Mouse (Mus musculus): ENCODE data around the gene Zfp667. TPM values are rescaled to one million over a fixed set of nuclear protein-coding genes. Genes with fewer than 3 reads are reported as not detected.
"Not testable (repeated sequence)": the region's sequence is repeated elsewhere in the genome, so short reads cannot be mapped to it uniquely, and the experiment has no call there.

The Zfp667 gene
- total and polyA plus RNA-seq, 3 experiments = 0.47 to 17.0 (median 10.1) TPM

DNA sequence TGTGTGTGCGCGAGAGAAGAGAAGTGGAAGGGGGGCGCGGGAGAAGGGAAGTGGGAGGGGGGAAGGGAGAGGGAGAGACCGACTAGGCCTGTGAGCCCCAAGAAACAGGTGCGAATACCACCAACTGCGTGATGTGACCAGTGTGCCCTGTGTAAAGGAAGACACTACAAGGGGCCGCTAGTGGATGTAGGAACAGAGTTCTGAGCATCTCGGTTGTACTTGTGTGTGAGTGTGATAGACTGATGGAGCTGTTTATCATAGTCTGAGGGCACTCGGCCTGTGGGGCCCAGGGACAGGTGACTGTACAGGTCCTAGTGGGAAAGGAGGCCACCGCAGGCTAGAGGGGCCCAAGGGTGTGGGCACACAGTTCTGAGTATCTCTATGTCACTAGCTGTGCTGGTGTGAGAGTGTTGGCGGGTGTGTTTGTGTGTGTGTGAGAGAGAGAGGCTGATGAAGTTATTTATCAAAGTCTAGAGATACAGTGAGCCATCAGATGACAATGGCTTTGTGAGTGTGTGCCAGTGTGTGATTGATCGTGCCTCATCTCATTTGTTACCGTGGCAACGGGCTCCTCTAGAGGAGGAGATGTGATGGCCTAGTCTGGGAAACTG lies 647 bp downstream of the Zfp667 start:
- peak; percentile 4 for DNase-seq (ENCODE audit: low spot score)
- Histone ChIP-seq H3K4me1 (ENCODE audit: insufficient read depth, low read depth, low read length) (peaks cover 41% of the 10 kb centered on the region), H3K4me3 (ENCODE audit: low read depth, low read length) (peak overlapping the region; percentile 73), H3K36me3 (replicated peaks) (peaks cover 26% of the 10 kb centered on the region), H3K27me3 (ENCODE audit: insufficient read depth, low read length) (no peaks in the 10 kb centered on the region), H3K9me3 (replicated peaks) (no peaks in the 10 kb centered on the region)
- no peak for TF ChIP-seq GATA1 (IDR thresholded peaks at IDR 0.05; ENCODE audit: borderline replicate concordance, low read length)
- TF ChIP-seq GATA2 (IDR thresholded peaks at IDR 0.05; ENCODE audit: borderline replicate concordance, low read depth, low read length) = no peak
- TF ChIP-seq TAL1 (conservative IDR thresholded peaks at IDR 0.05; ENCODE audit: low read depth, low read length) = no peak
- TF ChIP-seq CTCF (IDR thresholded peaks at IDR 0.05; ENCODE audit: low read depth, low read length) = no peak
- no peak for ATAC-seq (ENCODE audit: extremely low read depth, insufficient number of reproducible peaks, low FRiP score, poor library complexity, severe bottlenecking)

DNA sequence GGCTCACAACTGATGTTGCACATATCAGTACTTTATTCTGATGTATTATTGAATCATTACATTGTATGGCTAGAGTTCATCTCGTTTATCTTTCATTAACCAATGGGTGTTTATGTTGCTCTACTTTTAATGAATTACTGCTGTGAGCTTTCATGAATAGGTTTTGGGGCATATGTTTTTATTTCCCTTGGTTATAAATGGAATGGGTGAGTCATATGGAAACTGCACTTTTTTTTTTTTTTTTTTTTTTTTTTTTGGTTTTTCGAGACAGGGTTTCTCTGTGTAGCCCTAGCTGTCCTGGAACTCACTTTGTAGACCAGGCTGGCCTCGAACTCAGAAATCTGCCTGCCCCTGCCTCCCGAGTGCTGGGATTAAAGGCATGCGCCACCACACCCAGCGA lies 4.7 kb downstream of the Zfp667 start:
- H3K9me3 ChIP-seq (replicated peaks); ATAC-seq (ENCODE audit: extremely low read depth, insufficient number of reproducible peaks, low FRiP score, poor library complexity, severe bottlenecking); DNase-seq (ENCODE audit: low spot score); H3K27me3 ChIP-seq (ENCODE audit: insufficient read depth, low read length); H3K4me3 ChIP-seq (ENCODE audit: low read depth, low read length): not testable (repeated sequence)
- Histone ChIP-seq H3K36me3 (replicated peaks) (peaks cover 57% of the 10 kb centered on the region), H3K4me1 (ENCODE audit: insufficient read depth, low read depth, low read length) (peaks cover 20% of the 10 kb centered on the region)

DNA sequence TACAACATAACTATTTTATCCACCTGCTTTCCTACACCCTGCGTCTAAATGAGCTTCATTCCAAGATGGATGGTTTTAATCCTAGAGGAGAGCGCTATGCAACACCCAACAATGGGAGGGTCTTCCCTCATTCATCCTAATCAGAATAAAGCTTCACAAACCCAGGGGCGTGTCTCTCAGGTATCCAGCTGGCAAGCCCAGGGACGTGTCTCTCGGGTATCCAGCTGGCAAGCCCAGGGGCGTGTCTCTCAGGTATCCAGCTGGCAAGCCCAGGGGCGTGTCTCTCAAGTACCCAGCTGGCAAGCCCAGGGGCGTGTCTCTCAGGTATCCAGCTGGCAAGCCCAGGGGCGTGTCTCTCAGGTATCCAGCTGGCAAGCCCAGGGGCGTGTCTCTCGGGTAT lies 14.4 kb downstream of the Zfp667 start:
- DNase-seq (ENCODE audit: low spot score); H3K4me3 ChIP-seq (ENCODE audit: low read depth, low read length); H3K9me3 ChIP-seq (replicated peaks); ATAC-seq (ENCODE audit: extremely low read depth, insufficient number of reproducible peaks, low FRiP score, poor library complexity, severe bottlenecking); H3K27me3 ChIP-seq (ENCODE audit: insufficient read depth, low read length); H3K4me1 ChIP-seq (ENCODE audit: insufficient read depth, low read depth, low read length): not testable (repeated sequence)
- H3K36me3 ChIP-seq (replicated peaks) = peaks cover 33% of the 10 kb centered on the region

DNA sequence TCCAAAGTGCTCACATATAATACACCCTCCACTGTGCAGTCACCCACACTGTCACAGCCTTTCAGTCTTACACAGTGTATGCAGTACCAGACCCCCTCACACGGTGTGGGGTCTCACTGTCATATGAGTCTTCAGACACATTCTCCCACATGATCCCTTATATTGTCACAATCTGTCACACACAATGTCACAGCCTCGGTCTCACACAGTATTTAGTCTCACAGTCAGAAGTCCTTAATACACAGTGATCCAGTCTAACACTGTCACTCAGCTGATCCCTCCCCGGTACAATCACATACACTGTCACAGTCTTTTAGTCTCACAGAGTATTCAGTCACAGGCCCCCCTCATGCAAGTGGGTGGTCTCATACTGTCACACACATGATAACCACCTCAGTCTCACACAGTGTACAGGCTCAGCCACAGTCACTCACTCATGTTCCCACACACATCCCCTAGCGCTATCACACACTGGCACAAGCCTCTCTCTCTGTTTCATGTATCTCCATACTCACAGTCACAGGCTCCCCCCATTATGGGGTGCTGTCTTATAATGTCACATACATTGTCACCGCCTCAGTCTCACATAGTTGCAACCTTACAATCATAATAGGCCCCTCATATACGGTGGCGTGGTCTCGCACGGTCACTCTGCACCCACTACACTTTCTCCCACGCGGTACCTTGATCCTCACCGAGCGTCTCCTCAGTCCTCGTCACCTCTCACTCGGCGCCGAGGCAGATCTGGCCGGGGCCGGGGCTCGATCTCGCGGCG lies 44.3 kb downstream of the Zfp667 start:
- TF ChIP-seq CTCF (IDR thresholded peaks at IDR 0.05; ENCODE audit: low read depth, low read length) (no peak), TAL1 (conservative IDR thresholded peaks at IDR 0.05; ENCODE audit: low read depth, low read length) (no peak), GATA1 (IDR thresholded peaks at IDR 0.05; ENCODE audit: borderline replicate concordance, low read length) (no peak), POLR2AphosphoS5 (IDR thresholded peaks at IDR 0.05; ENCODE audit: insufficient replicate concordance, low read depth, low read length) (no peak), GATA2 (IDR thresholded peaks at IDR 0.05; ENCODE audit: borderline replicate concordance, low read depth, low read length) (no peak)
- Histone ChIP-seq H3K27me3 (ENCODE audit: insufficient read depth, low read length) (no peaks in the 10 kb centered on the region), H3K36me3 (replicated peaks) (no peaks in the 10 kb centered on the region), H3K4me3 (ENCODE audit: low read depth, low read length) (peak overlapping the region; percentile 52; the same call in 1 of the 2 replicates), H3K9me3 (replicated peaks) (no peaks in the 10 kb centered on the region), H3K4me1 (ENCODE audit: insufficient read depth, low read depth, low read length) (peaks cover 4% of the 10 kb centered on the region; the same call in 1 of the 2 replicates)
- DNase-seq (ENCODE audit: low spot score) = no peak
- no peak for ATAC-seq (ENCODE audit: extremely low read depth, insufficient number of reproducible peaks, low FRiP score, poor library complexity, severe bottlenecking)

DNA sequence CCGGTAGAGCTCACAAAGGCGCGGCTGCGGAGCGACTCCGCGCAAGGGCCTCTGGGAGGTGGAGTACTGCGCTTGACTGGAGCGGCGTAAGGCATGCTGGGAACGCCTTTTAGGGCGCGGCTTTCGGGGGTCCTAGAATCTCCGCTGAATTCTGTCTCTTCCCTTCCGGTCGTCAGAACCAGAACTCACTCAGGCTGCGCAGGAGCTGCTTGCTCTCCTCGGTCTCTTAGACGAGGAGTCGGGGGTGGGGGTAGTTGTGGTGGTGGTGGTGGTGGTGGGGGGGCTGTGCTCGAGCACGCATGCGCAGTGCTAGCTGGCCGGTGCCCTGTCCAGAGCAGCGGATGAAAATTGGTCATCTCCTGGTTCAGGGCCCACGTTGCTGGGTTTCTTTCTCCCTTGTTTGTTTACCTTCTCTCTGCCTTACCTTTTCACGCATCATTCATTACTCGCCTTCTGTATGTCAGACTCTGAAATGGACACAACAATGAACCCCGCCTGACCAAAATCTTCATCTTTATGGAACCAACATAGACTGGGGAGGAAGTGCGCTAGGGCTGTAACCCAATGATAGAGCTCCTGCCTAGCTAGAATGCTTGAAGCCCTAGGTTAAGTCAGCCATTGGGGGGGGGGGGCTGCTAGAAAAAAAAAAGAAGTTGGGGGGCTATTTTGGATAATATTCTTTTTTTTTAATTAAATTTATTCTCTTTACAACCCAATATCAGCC lies 45.0 kb downstream of the Zfp667 start, which contains the start of gene Zfp583:
Zfp583 (minus strand) TSS at position 53 of the 724 bp plus-strand sequence.
- ATAC-seq (ENCODE audit: extremely low read depth, insufficient number of reproducible peaks, low FRiP score, poor library complexity, severe bottlenecking) (no peak), DNase-seq (ENCODE audit: low spot score) (no peak)
- Histone ChIP-seq H3K4me1 (ENCODE audit: insufficient read depth, low read depth, low read length) (peaks cover 4% of the 10 kb centered on the region; the same call in 1 of the 2 replicates), H3K27me3 (ENCODE audit: insufficient read depth, low read length) (no peaks in the 10 kb centered on the region), H3K36me3 (replicated peaks) (no peaks in the 10 kb centered on the region), H3K4me3 (ENCODE audit: low read depth, low read length) (peak within 1 kb of the TSS; percentile 52; the same call in 1 of the 2 replicates), H3K9me3 (replicated peaks) (no peaks in the 10 kb centered on the region)
- TF ChIP-seq TAL1 (conservative IDR thresholded peaks at IDR 0.05; ENCODE audit: low read depth, low read length) (no peak), POLR2AphosphoS5 (IDR thresholded peaks at IDR 0.05; ENCODE audit: insufficient replicate concordance, low read depth, low read length) (no peak), GATA1 (IDR thresholded peaks at IDR 0.05; ENCODE audit: borderline replicate concordance, low read length) (no peak), CTCF (IDR thresholded peaks at IDR 0.05; ENCODE audit: low read depth, low read length) (no peak), GATA2 (IDR thresholded peaks at IDR 0.05; ENCODE audit: borderline replicate concordance, low read depth, low read length) (no peak)

DNA sequence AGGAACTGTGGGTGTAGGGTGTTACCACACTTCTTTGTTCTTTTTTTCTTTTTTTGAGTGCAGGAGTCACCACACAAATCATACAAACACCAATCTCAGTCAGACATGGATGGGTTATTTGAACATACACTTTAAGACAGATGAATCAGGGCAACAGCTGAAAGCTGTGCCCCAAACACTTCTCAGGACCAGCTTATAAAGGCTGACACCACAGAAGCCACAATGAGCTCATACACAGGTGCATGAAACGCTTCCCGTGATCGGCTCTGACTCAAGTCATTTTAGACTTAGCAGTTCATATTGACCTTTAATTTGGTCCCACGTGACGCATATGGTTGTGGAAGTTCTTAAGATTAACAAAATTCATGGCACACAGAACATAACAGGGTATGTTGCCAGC lies 53.5 kb downstream of the Zfp667 start:
- no peak overlapping the region for H3K4me3 ChIP-seq (ENCODE audit: low read depth, low read length)
- ATAC-seq (ENCODE audit: extremely low read depth, insufficient number of reproducible peaks, low FRiP score, poor library complexity, severe bottlenecking) (no peak), DNase-seq (ENCODE audit: low spot score) (no peak)
- TF ChIP-seq CTCF (IDR thresholded peaks at IDR 0.05; ENCODE audit: low read depth, low read length) = no peak
- no peak for TF ChIP-seq GATA1 (IDR thresholded peaks at IDR 0.05; ENCODE audit: borderline replicate concordance, low read length)
- no peak for TF ChIP-seq POLR2AphosphoS5 (IDR thresholded peaks at IDR 0.05; ENCODE audit: insufficient replicate concordance, low read depth, low read length)
- TF ChIP-seq TAL1 (conservative IDR thresholded peaks at IDR 0.05; ENCODE audit: low read depth, low read length) = no peak
- TF ChIP-seq GATA2 (IDR thresholded peaks at IDR 0.05; ENCODE audit: borderline replicate concordance, low read depth, low read length) = no peak
- H3K9me3 ChIP-seq (replicated peaks) = no peaks in the 10 kb centered on the region
- H3K4me1 ChIP-seq (ENCODE audit: insufficient read depth, low read depth, low read length) = no peaks in the 10 kb centered on the region
- H3K27me3 ChIP-seq (ENCODE audit: insufficient read depth, low read length) = peaks cover 4% of the 10 kb centered on the region; the same call in 1 of the 2 replicates
- no peaks in the 10 kb centered on the region for H3K36me3 ChIP-seq (replicated peaks)

Data from G1E (cell line).